Mouse (Mus musculus): ENCODE results near the gene Exoc4.

Gene Exoc4

DNA sequence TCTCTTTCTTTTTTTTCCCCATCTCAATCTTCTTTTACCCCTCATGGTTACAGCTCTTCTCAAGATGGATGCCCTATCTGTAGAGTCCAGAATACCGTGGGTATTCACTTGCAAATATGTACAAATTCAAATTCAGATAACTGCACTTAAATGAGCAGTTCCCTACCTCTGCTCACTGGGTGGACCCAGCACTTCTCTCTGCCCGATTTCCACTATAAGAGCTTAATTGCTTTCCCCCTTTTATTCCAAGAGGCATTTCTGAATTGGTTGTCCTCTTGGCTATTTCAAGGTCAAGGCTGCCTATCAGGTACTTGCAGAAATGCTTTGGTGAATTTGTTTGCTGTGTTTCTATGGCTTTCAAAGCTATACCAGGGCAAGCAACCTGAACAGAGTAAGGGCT lies 521.1 kb downstream of the Exoc4 start:
- DNase-seq, result no peak

GRCm38 (mm10) chr6:33772551-33773315 lies 523.8 kb downstream of the Exoc4 start:
- DNase-seq, result peak; percentile 17

- DNase-seq, result no peak
Measured at GRCm38 (mm10) chr6:33792604-33793003, 543.7 kb downstream of the Exoc4 start.

GRCm38 (mm10) chr6:33801254-33801653 lies 552.4 kb downstream of the Exoc4 start:
- DNase-seq, result no peak

DNA sequence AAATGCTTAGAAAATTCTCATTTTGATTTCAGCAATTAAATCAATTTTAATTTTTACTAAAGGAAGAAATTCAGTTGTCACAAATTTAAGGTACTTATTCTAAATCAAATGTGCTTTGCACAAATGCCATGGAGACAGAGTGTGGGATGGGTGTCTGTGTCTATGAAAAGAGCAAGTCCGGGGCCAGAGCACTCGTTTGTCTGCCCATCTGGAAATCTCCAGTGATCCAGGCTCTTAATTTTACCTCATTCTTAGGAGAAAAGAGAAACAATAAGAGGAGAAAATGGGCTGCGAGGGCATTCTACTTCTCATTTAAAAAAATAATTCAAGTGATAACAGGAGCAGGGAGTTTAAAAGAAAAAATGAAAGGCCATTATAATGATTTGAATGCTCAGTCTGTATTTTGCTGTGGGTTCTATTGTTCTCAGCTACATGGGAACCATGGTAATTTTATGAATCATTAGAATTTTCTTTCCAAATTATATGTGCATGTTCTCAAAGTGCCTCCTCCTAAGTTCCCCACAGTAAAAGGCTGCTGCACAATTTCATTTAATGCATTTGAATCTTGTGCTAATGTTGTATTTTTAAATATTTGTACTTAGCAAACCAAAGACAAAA lies 554.7 kb downstream of the Exoc4 start:
- DNase-seq, result no peak

DNA sequence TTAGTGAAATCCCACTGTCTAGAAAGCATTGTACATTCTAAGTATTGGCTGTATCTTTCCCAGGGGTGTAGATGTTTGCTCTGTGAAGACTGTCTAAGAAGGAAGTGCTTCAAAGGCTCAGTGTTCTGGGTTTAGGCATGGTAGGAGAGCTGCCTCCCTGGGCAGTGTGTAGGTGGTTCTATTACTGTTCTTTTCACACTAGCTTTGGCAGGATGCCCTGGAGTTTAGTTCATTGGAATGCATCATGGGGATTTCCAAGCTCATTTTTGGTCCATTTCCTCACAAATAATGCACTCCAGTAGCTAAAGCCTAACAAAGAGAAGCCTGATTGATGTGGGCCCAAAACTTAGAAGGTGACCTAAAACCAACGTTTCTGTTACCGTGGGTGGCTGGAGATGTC lies 555.9 kb downstream of the Exoc4 start:
- peak; percentile 38 for DNase-seq

DNA sequence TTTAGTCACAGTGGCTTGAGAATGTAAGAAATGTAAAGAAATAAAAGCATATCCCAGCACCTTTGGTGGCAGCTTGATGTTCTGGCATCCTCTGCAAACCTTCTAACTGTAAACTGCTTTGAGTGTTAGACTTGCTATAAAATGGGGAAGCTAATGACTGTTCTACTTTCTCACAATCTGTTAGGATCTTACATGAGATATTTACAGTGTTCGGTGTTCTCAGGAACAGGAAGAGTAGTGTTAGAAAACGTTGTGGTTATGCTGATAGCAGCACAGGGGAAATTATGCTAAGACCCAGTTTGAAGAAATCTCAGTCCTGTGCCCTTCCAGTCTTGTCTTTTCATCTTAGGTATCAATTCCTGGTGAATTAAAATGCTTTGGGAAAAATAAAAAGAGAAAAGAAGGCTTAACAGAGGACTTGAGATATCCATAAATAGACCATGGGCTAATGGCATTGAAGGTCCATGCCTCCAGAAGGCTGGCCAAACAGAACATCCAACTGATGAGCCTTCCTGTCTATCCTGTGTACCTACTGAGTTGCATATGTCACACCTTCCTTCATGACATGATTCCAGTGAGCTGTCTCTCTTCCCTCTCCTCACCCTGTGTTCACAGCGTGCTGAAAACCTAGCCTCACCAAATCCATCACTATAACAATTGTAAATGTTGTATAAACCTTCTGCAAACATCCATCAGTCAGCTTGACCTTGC lies 557.3 kb downstream of the Exoc4 start:
- no peak for DNase-seq

- DNase-seq, result no peak
Measured at GRCm38 (mm10) chr6:33814386-33814785, 565.5 kb downstream of the Exoc4 start.

- no peak for DNase-seq
Measured at GRCm38 (mm10) chr6:33823171-33823570, 574.3 kb downstream of the Exoc4 start.

DNA sequence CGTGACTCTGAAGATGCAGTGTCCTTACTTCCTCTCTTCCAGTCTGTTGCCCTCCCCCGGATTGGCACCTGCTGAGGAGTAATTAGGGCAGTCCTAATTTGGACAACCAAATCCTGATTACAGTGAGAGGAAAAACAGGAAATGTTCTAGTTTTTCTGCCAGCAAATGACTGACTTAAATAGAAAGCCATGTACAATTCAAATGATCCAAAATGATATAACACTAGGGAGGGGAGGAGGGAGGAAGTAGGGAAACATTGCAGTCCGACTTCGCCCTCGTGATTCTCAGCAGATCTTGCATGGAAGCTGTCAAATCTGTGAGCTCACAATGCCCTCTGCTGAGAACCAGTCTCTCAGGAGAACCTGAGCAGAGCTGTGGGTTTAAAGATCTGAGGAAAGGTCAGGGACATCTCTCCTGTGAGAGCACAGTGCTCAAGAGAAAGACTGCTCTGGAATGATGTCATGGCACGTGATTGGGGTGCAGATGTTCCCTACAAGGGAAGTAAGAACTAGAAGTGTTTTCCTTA lies 575.0 kb downstream of the Exoc4 start:
- DNase-seq, result peak; percentile 12

DNA sequence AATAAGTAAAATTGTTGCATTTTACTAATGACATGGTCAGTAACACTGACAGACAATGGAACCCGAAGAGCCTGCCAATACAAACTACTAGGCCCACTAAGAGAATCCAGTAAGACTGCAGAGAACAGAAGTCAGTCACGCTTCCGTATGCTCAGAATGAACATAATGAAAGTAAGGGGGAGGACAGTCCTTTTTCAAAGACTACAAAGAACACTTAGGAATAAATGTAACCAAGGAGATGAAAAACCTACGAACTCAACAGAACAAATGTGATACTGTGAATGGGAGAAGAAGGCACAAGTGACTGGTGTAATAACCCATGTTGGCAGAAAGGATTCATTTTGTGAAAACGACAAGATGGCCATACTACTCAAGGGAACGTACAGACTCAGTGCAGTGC lies 579.6 kb downstream of the Exoc4 start:
- no peak for DNase-seq

GRCm38 (mm10) chr6:33829261-33829660 lies 580.4 kb downstream of the Exoc4 start:
- DNase-seq, result no peak

DNA sequence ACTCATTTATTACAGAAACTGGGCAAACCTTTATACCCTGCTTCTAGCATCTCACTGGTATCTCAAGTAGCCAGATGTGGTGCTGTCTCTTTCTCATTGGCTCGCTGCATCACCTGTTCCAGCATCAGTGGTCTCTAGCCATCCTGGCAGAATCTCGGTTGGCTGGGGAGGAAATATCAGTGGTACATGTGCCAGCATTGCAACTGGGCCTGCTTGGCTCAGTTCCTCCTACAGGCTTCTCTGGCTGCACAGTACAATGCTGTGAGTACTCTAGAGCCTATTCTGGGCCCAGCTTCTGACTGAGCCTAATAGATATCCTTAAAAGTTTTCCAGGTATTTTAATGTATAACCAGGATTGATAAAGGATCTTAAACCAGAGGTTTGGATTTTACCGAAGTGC lies 582.4 kb downstream of the Exoc4 start:
- DNase-seq, result no peak

- DNase-seq, result no peak
Measured at GRCm38 (mm10) chr6:33832978-33833377, 584.1 kb downstream of the Exoc4 start.

GRCm38 (mm10) chr6:33836048-33836780 lies 587.3 kb downstream of the Exoc4 start:
- no peak for DNase-seq

- DNase-seq, result no peak
Measured at GRCm38 (mm10) chr6:33842901-33843300, 594.0 kb downstream of the Exoc4 start.

GRCm38 (mm10) chr6:33859049-33859448 lies 610.2 kb downstream of the Exoc4 start:
- no peak for DNase-seq

GRCm38 (mm10) chr6:33865752-33866151 lies 616.9 kb downstream of the Exoc4 start:
- no peak for DNase-seq

DNA sequence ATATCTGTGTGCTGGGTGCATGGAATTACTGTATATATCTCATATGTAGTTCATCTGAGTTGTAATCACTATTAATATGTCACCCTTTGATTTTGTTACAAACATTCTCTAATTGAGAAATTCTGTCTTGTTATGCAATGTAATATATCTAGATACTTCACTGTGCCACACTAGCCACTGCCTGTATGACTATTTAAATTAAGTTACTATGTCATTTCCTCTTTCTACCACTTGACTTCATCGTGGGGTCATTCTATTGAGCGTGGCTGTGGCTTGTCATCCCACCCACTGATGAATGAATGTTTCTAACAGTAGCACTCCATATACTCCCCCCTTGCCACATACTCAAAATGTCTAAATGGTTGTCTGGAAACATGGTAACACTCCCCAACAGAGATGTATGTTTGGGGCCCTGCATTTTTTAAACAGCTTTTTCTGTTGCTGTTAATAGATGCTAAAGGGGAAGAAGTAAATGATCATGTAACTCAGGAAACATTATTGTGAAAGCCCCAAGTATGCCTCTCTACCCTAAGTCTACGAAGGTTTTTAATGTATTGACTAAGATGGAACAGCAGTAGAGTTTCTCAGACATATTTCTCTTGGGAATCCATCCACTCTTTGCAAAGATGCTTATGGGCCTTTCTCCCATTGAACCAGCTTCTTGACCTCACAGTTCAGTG lies 618.2 kb downstream of the Exoc4 start:
- DNase-seq, result no peak

- DNase-seq, result no peak
Measured at GRCm38 (mm10) chr6:33869251-33869650, 620.4 kb downstream of the Exoc4 start.

- DNase-seq, result no peak
Measured at GRCm38 (mm10) chr6:33870468-33871142, 621.7 kb downstream of the Exoc4 start.

DNA sequence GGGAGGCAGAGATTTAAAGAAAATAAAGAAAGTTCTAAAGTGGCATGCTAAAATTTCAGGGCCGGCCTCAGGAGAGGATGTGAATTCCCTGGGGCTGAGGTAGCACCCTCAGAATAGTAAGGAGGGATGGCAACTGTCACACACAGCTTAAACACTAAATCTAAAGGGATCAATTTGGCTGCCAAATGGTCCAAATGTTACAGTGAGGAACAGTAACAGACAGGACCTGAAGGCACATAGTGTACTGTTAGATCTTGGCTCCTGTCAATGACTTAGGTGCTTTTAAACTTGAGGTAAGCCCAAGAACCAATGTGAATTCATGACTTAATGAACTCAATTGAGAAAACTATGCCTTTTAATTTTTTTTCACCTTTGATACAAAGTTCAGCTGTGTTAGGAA lies 622.4 kb downstream of the Exoc4 start:
- DNase-seq, result no peak

Data from kidney, postnatal 10 days (tissue).